Mouse (Mus musculus): Measurements from ENCODE around the gene Flnb. TPM values are rescaled to one million over a fixed set of nuclear protein-coding genes. Genes with fewer than 3 reads are reported as not detected.

The Flnb gene
- polyA plus RNA-seq, 1 experiment from 2014 or later, result 26.8 TPM

DNA sequence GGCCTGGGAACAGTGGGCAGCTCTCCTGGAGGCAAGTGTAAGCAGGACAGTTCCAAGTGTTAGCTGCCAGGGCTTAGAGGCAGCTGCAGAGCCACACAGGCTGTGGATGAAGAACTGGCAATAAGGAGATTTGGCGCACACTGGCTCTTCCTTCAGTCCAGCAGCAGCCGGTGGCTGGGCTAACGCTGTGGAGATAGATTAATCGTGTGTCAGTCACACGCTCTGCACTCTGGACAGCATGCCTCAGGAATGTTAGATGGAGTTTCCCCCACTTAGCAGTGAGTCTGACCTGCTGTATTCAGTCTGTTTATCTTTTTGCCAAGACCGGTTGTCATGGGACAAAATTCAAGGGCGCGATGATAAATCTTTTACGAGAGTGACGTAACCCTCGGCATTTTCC is 35.9 kb downstream of the Flnb start:
- DNase-seq (ENCODE audit: low spot score), result no peak

DNA sequence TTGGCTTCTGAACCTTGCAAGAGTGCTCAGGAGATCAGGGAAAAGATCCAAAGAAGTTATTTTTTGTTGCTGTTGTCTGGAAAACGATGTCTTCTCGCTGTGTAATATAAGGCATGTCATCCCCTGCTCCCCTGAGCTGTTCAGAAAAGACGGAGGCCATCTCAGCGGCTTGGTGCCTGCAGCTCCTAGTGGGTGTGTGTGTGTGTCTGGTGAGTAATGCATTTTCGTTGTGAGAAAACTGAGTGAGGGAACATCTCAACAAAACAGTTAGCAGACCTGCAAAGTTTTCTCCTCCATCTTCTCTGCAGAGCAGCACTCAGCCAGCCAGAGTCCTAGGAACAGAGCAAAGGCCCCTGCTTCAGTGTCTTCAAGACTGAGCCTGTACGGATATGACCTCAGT is 36.6 kb downstream of the Flnb start:
- WGBS, result 52% methylated on average over 6 of the region's 6 CpGs
- no peak overlapping the region for H3K4me3 ChIP-seq (ENCODE audit: low read depth, low read length)
- H3K9ac ChIP-seq (ENCODE audit: low read length), result no peak overlapping the region
- no peak overlapping the region for H3K4me2 ChIP-seq (ENCODE audit: low read length)
- DNase-seq (ENCODE audit: low spot score) (no peak), ATAC-seq (replicated peaks; ENCODE audit: low FRiP score, low TSS enrichment, low read depth) (no peak)
- no peak overlapping the region for H3K27ac ChIP-seq (ENCODE audit: low read depth)
- no peaks in the 10 kb centered on the region for H3K27me3 ChIP-seq (replicated peaks; ENCODE audit: control insufficient read depth, insufficient read depth, low read length)
- H3K4me1 ChIP-seq (replicated peaks; ENCODE audit: control insufficient read depth, insufficient read depth, low read length), result peaks cover 41% of the 10 kb centered on the region
- H3K36me3 ChIP-seq (ENCODE audit: control insufficient read depth, insufficient read depth, low read length), result no peaks in the 10 kb centered on the region
- H3K9me3 ChIP-seq (ENCODE audit: control insufficient read depth, low read length), result no peaks in the 10 kb centered on the region

More for the DNA sequence above, 35.9 kb downstream of the Flnb start:
- H3K9ac ChIP-seq (ENCODE audit: low read length), result no peak overlapping the region
- peak; percentile 82 for ATAC-seq (replicated peaks; ENCODE audit: low FRiP score, low TSS enrichment, low read depth)
- no peak overlapping the region for H3K4me3 ChIP-seq (ENCODE audit: low read depth, low read length)
- H3K9me3 ChIP-seq (ENCODE audit: control insufficient read depth, low read length), result no peaks in the 10 kb centered on the region
- H3K4me1 ChIP-seq (replicated peaks; ENCODE audit: control insufficient read depth, insufficient read depth, low read length), result peaks cover 41% of the 10 kb centered on the region
- H3K36me3 ChIP-seq (ENCODE audit: control insufficient read depth, insufficient read depth, low read length), result no peaks in the 10 kb centered on the region
- no peaks in the 10 kb centered on the region for H3K27me3 ChIP-seq (replicated peaks; ENCODE audit: control insufficient read depth, insufficient read depth, low read length)
- no peak overlapping the region for H3K27ac ChIP-seq (ENCODE audit: low read depth)
- H3K4me2 ChIP-seq (ENCODE audit: low read length), result no peak overlapping the region
- WGBS, result 8% methylated on average over 11 of the region's 11 CpGs

DNA sequence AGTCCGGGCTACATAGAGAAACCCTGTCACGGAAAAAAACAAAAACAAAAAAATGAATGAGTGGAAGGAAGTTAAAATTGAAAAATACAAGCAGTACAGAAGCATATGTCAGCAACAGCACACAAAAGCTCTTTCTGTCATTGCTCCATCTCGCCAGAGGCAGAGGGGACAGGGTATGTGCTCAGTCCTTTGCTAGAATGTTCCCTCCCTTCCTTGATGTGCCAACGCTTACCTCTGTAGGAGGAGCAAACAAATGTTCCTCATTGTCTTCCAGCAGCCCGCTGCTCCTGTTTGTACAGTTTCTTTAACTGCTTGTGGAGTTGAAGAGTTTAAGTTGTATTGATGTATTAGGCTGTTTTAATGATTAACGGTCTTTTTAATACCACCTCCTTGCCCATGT is 37.3 kb downstream of the Flnb start:
- Histone ChIP-seq H3K4me1 (replicated peaks; ENCODE audit: control insufficient read depth, insufficient read depth, low read length) (peaks cover 41% of the 10 kb centered on the region), H3K4me2 (ENCODE audit: low read length) (no peak overlapping the region), H3K36me3 (ENCODE audit: control insufficient read depth, insufficient read depth, low read length) (no peaks in the 10 kb centered on the region), H3K4me3 (ENCODE audit: low read depth, low read length) (no peak overlapping the region), H3K9ac (ENCODE audit: low read length) (no peak overlapping the region), H3K27ac (ENCODE audit: low read depth) (no peak overlapping the region), H3K27me3 (replicated peaks; ENCODE audit: control insufficient read depth, insufficient read depth, low read length) (no peaks in the 10 kb centered on the region), H3K9me3 (ENCODE audit: control insufficient read depth, low read length) (no peaks in the 10 kb centered on the region)
- WGBS, result 63% methylated on average over 6 of the region's 6 CpGs
- DNase-seq (ENCODE audit: low spot score), result no peak
- no peak for ATAC-seq (replicated peaks; ENCODE audit: low FRiP score, low TSS enrichment, low read depth)

DNA sequence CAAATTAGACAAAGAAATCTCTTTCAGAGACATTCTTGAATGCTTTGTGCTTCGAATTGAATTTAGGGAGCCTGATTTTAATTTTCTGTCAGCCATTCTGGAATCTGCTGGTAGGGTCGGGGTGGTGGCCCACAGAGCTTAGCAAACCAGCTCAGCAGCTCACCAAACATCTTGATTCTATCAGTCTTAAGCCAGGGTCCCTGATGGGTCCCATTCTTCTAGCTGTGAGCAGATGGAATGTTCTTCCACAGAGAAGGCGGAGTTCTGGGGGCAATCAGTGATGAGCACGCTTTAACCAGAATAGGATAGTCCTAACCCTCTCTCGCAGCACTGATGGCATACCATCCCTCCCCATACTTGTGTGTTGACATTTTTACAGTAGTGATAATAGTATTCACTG is 37.7 kb downstream of the Flnb start:
- Histone ChIP-seq H3K4me3 (ENCODE audit: low read depth, low read length) (no peak overlapping the region), H3K9me3 (ENCODE audit: control insufficient read depth, low read length) (no peaks in the 10 kb centered on the region), H3K27me3 (replicated peaks; ENCODE audit: control insufficient read depth, insufficient read depth, low read length) (no peaks in the 10 kb centered on the region), H3K9ac (ENCODE audit: low read length) (no peak overlapping the region), H3K36me3 (ENCODE audit: control insufficient read depth, insufficient read depth, low read length) (no peaks in the 10 kb centered on the region), H3K4me1 (replicated peaks; ENCODE audit: control insufficient read depth, insufficient read depth, low read length) (peaks cover 41% of the 10 kb centered on the region), H3K4me2 (ENCODE audit: low read length) (no peak overlapping the region), H3K27ac (ENCODE audit: low read depth) (no peak overlapping the region)
- DNase-seq (ENCODE audit: low spot score) (no peak), ATAC-seq (replicated peaks; ENCODE audit: low FRiP score, low TSS enrichment, low read depth) (no peak)
- WGBS, result 66% methylated on average over 5 of the region's 5 CpGs

DNA sequence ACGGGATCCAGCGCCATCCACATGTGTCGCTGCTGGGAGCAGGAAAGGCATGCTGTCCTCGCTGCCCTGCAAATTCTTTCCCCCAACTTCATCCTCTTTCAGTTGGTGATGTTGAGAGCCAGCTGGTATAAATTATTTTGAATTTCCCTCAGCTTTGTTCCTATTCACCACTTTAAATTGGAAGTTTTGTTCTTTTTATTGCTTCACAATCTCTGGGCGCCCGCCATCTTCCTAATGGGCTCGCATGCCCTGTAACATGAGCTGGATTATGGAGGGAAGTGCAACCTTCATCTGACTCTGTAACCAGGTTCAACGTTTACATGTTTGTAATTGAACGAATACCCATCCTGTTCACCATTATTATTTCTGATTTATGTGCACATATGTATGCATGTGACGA is 38.6 kb downstream of the Flnb start:
- H3K27me3 ChIP-seq (replicated peaks; ENCODE audit: control insufficient read depth, insufficient read depth, low read length), result no peaks in the 10 kb centered on the region
- no peak for DNase-seq (ENCODE audit: low spot score)
- no peak overlapping the region for H3K4me3 ChIP-seq (ENCODE audit: low read depth, low read length)
- H3K4me2 ChIP-seq (ENCODE audit: low read length), result no peak overlapping the region
- H3K36me3 ChIP-seq (ENCODE audit: control insufficient read depth, insufficient read depth, low read length), result no peaks in the 10 kb centered on the region
- WGBS, result 80% methylated on average over 10 of the region's 10 CpGs
- H3K27ac ChIP-seq (ENCODE audit: low read depth), result no peak overlapping the region
- no peak for ATAC-seq (replicated peaks; ENCODE audit: low FRiP score, low TSS enrichment, low read depth)
- H3K4me1 ChIP-seq (replicated peaks; ENCODE audit: control insufficient read depth, insufficient read depth, low read length), result peaks cover 39% of the 10 kb centered on the region
- H3K9ac ChIP-seq (ENCODE audit: low read length), result no peak overlapping the region
- no peaks in the 10 kb centered on the region for H3K9me3 ChIP-seq (ENCODE audit: control insufficient read depth, low read length)

DNA sequence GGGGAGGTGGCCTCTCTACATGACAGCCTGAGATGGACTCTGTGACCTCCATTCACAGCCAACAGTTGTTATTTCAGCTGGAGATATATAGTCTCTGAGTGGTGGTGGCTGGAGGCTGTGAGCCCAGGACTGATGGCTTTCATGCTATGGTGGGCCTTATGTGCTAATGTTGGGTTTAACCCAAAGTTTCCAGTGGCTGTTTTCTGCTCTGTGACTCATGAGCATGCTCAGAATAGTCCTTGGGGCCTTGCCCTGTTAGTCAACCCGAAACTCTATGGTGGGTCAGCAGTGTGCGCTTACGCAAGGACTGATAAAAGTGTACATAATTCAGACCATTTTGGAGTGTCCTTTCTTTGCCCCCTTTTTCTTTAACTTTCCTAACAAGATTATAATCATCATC is 40.1 kb downstream of the Flnb start:
- DNase-seq (ENCODE audit: low spot score), result no peak
- Histone ChIP-seq H3K4me1 (replicated peaks; ENCODE audit: control insufficient read depth, insufficient read depth, low read length) (peaks cover 24% of the 10 kb centered on the region), H3K9ac (ENCODE audit: low read length) (no peak overlapping the region), H3K4me3 (ENCODE audit: low read depth, low read length) (no peak overlapping the region), H3K27ac (ENCODE audit: low read depth) (no peak overlapping the region), H3K4me2 (ENCODE audit: low read length) (no peak overlapping the region), H3K9me3 (ENCODE audit: control insufficient read depth, low read length) (no peaks in the 10 kb centered on the region), H3K27me3 (replicated peaks; ENCODE audit: control insufficient read depth, insufficient read depth, low read length) (no peaks in the 10 kb centered on the region), H3K36me3 (ENCODE audit: control insufficient read depth, insufficient read depth, low read length) (no peaks in the 10 kb centered on the region)
- ATAC-seq (replicated peaks; ENCODE audit: low FRiP score, low TSS enrichment, low read depth), result no peak
- WGBS, result 90% methylated on average over 3 of the region's 3 CpGs

DNA sequence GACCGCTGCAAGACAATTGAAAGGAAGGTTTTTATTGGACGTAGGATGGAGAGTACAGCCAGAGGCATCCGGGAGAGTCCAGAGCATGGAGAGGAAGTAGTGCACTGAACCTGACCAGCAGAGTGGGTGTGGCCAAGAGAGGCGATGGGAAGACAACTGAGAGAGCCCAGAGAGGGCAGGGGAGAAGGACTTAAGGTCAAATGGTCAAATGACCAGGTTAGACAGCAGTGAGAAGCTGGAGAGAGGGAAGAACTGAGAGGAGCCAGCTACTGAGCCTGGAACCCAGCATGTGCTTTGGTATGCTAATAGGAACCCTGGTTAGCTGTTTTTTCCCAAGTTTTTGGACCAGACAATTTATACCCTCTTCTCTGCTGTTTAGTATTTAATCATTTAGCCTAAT is 40.7 kb downstream of the Flnb start:
- no peaks in the 10 kb centered on the region for H3K9me3 ChIP-seq (ENCODE audit: control insufficient read depth, low read length)
- ATAC-seq (replicated peaks; ENCODE audit: low FRiP score, low TSS enrichment, low read depth) (no peak), DNase-seq (ENCODE audit: low spot score) (no peak)
- H3K36me3 ChIP-seq (ENCODE audit: control insufficient read depth, insufficient read depth, low read length), result no peaks in the 10 kb centered on the region
- no peak overlapping the region for H3K9ac ChIP-seq (ENCODE audit: low read length)
- H3K27me3 ChIP-seq (replicated peaks; ENCODE audit: control insufficient read depth, insufficient read depth, low read length), result no peaks in the 10 kb centered on the region
- H3K27ac ChIP-seq (ENCODE audit: low read depth), result no peak overlapping the region
- no peak overlapping the region for H3K4me2 ChIP-seq (ENCODE audit: low read length)
- H3K4me3 ChIP-seq (ENCODE audit: low read depth, low read length), result no peak overlapping the region
- 65% methylated on average over 4 of the region's 4 CpGs for WGBS
- peaks cover 21% of the 10 kb centered on the region for H3K4me1 ChIP-seq (replicated peaks; ENCODE audit: control insufficient read depth, insufficient read depth, low read length)

DNA sequence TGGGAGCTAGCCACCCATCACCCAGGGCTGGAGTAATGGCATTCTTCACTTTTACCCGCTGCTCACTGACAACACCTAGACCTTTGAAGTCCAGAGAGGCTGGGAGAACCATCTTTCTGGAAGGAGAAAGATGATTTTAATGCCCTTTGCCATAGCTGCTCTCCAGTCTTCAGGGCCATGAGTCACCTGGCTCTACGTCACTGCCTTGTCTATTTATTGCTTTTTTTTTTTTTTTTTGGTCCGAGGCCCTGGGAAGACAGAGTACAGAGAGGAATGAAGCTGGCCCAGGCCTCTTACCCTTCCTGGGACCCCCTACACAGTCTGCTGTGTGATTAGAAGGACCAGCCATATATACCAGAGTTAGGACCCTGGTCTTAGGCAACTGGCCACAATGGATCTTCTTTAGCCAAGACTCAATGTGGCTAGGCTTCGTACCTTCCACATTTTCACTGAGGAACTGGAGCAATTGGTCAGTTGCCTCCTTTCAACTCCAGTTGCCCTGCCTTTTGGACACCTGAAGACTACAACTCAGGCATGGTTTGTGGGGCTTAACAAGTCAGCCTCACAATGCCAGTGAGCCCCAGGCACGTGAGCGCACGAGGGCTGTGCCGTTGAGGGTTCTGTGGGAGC is 42.9 kb downstream of the Flnb start:
- Histone ChIP-seq H3K9me3 (ENCODE audit: control insufficient read depth, low read length) (no peaks in the 10 kb centered on the region), H3K4me3 (ENCODE audit: low read depth, low read length) (no peak overlapping the region), H3K4me1 (replicated peaks; ENCODE audit: control insufficient read depth, insufficient read depth, low read length) (peaks cover 18% of the 10 kb centered on the region), H3K9ac (ENCODE audit: low read length) (no peak overlapping the region), H3K27me3 (replicated peaks; ENCODE audit: control insufficient read depth, insufficient read depth, low read length) (no peaks in the 10 kb centered on the region), H3K4me2 (ENCODE audit: low read length) (no peak overlapping the region), H3K36me3 (ENCODE audit: control insufficient read depth, insufficient read depth, low read length) (no peaks in the 10 kb centered on the region), H3K27ac (ENCODE audit: low read depth) (no peak overlapping the region)
- DNase-seq (ENCODE audit: low spot score) (no peak), ATAC-seq (replicated peaks; ENCODE audit: low FRiP score, low TSS enrichment, low read depth) (no peak)
- WGBS, result 78% methylated on average over 8 of the region's 8 CpGs

DNA sequence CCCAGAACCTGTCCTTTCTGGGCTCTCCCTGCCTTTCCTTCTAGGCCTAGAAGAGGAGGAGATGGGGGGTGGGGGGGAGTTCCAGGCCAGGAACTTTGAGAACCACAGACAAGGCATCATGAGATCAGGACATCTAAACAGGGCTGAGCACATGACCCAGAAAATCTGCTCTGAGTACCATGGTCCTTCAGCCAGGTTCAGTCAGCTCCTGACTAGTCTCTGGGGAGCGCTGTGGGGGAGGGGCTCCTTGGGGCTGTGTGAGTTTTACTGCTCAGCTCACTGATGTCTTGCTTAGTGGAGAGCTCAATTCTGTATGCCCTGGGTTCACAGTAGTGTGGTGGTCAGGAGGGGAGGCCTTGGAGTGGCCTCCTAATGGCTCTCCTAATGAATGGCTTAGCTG is 43.5 kb downstream of the Flnb start:
- DNase-seq (ENCODE audit: low spot score) (no peak), ATAC-seq (replicated peaks; ENCODE audit: low FRiP score, low TSS enrichment, low read depth) (0 out of 2 replicates have a peak, but pooled peaks have one; percentile 14)
- Histone ChIP-seq H3K27ac (ENCODE audit: low read depth) (no peak overlapping the region), H3K4me3 (ENCODE audit: low read depth, low read length) (no peak overlapping the region), H3K4me2 (ENCODE audit: low read length) (no peak overlapping the region), H3K27me3 (replicated peaks; ENCODE audit: control insufficient read depth, insufficient read depth, low read length) (no peaks in the 10 kb centered on the region), H3K4me1 (replicated peaks; ENCODE audit: control insufficient read depth, insufficient read depth, low read length) (peaks cover 12% of the 10 kb centered on the region), H3K9me3 (ENCODE audit: control insufficient read depth, low read length) (no peaks in the 10 kb centered on the region), H3K9ac (ENCODE audit: low read length) (no peak overlapping the region), H3K36me3 (ENCODE audit: control insufficient read depth, insufficient read depth, low read length) (no peaks in the 10 kb centered on the region)
- WGBS, result 81% methylated on average over 1 of the region's 1 CpGs
